Mouse (Mus musculus) mesoderm, embryonic 11.5 days (tissue): ENCODE results near the gene Acvrl1.
"Not testable (repeated sequence)": the region's sequence is repeated elsewhere in the genome, so short reads cannot be mapped to it uniquely, and the experiment has no call there.

Experiments used
- DNase-seq: peaks from one replicate; pipeline ENCODE4 v3.0.0-alpha.2; 2012; ENCODE audit warnings: low read depth, low spot score

Gene Acvrl1

DNA sequence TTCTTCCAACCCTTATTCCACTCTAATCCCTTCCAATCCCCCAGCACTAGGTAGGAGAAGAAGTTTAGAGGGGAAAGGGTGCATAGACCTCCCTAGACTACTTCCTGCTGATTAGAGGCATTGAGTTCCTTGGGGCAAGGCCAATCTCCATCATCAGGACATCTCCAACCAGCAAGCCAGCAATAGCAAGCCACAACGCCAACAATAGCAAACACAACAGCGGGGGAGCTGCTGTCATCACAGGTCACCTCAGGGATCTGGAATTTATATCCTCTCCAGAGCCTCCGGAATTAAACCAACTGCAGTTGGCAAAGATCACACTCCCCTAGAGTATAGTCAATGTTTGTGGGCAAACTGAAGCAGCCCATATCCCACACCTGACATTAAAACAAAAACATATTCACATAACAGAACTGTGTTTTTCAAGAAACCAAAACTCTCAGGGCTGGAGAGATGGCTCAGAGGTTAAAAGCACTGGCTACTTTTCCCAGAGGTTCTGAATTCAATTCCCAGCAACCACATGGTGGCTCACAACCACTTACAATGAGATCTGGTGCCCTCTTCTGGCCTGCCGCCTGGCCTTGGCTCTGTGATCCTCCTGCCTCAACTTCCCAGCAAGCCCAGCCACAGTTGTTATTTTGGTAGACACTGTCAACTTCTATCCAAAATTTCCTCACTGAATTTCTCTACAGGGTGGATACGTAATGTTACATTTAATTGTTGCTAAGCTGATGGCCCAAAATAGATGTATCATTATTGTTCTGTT lies 20.2 kb upstream of the Acvrl1 start:
- no peak for DNase-seq

DNA sequence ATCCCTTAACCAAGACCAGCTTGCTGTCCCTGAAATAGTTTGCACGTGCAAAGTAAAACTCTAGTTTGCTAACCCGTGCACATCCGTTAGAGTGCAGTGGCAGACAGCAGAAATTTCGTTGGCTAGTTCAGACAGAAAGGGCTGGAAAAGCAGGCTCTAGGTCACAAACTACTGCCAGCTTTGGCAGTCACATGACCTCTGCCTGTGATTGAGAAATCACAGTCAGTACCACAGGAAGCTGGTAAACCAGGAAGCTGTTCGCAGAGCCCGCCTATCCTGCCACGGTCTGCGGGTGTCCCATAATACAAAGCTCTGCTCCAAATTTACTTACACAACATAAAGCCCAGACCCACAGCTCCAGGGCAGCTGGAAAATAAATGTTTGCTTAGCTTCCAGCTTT lies 15.1 kb upstream of the Acvrl1 start:
- DNase-seq: no peak

DNA sequence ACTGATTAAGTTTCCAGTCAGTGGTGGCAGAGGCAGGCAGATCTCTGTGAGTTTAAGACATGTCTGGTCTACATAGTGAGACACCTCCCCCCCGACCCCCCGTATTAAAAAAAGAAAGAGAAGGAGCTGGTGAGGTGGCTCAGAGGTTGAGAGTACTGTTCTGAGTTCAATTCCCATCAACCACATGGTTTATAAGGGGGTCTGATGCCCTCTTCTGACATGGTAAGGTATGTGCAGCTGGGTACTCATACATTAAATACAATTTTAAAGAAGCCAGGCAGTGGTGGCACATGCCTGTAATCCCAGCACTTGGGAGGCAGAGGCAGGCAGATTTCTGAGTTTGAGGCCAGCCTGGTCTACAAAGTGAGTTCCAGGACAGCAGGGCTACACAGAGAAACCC lies 14.5 kb upstream of the Acvrl1 start:
- not testable (repeated sequence) for DNase-seq

DNA sequence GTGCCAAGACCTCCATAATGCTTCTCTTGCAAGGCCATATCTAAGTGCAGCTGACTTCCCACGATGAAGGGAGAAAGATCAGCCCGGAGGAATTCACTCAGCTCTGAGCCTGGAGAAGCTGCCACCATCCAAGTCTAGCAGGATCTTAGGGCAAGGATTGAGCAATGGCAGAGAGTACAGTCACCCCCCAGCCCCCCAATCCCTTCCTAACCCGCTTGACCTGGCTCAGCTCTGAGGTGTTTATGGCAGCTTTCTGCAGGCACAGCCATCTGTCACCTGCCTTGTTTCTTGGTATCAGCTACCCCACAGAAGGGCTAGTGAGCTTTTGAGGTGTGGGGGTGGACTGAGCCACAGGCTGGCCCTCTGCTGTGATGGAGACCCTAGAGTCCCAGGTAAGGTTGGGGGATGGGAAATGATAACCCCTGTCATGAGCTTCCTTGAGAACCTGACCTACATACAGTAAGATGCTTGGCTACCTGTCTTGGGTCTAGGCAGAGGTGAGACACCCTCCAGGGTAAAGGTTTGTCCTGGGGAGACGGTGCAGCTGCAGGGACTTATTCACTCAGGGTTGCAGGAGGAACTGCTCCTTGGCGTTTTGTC lies 12.7 kb upstream of the Acvrl1 start, which contains the start of gene Ankrd33:
TSS of gene Ankrd33 (plus strand) at position 245 of the 600 bp plus-strand sequence.
- no peak for DNase-seq

DNA sequence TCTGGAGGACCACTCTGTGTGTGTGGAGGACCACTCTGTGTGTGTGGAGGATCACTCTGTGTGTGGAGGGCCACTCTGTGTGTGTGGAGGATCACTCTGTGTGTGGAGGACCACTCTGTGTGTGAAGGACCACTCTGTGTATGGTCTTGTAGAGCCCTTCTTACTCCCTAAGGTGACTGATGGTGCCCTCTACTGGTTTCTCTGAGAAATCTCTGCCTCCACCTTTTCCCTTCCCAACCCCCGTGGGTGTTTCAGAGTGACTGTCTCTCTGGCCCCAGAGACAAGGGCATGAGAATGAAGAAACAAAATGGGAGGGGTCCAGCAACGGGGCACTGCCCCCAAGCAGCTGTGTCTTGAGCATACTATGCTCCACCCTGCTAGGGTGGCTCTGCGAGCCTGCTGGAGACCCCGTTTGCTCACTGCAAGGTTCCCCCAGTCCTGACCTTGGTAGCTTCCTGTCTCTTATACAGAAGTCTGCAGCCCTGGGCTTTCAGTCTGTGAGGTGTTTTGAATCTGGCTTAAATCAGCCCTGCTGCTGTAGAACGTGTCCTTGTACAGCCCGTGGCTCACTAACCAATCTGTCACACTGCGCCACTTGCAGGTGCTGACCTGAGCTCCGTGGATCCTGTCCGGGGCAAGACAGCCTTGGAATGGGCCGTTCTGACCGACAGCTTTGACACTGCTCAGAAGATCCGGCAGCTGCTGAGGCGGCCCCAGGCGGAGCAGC lies 9.8 kb upstream of the Acvrl1 start:
- no peak for DNase-seq

DNA sequence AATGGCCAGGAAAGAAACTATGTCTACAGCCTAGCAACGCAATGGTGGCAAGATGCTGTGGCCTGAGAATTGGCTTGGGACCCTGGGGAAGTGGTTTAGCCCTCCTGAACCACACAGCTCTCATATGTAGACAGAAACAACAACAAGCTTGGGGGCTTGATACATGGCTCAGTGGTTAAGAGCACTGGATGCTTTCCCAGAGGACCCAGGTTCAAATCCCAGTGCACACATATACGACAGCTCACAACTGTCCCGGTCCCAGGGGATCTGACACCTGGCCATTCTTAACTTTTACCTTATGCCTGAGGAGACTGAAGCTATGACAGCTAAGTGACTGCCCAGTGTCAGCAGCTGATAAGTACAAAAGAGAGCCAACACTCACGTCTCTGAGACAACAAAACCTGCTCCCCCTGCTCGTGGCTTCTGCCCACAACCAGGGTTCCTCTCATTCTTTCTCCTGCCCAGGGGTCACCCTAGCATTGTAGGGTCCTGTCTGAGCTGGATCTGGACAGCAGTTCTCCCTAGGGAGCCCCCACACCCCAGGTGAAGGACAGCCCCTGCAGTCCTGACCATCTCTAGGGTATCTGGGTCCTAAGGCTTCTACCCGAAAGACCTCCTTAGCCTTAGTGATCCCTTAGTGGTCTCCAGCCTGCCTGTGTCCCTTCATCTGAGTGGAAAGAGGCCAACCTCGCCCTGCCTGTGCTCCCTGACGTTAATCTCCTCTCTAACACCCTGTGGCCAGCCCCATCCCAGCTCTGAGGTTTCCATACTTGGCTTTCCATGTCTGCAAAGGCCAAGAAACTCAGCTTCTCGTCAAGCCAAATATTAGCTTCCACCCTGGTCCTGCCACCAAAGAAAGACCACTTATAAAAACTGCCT lies 6.7 kb upstream of the Acvrl1 start:
- no peak for DNase-seq

DNA sequence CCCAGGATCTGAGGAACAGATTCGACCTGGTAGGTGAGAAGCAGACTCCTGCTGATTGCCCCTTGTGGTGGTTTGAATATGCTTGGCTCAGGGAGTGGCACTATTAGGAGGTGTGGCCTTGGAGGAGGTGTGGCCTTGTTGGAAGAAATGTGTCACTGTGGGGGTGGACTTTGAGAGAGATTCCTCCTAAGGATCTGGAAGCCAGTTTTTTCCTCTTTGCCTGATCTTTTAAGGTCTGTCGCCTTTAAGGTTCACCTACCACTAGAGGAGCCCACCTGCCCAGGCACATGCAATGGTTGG lies 6.1 kb upstream of the Acvrl1 start:
- no peak for DNase-seq

DNA sequence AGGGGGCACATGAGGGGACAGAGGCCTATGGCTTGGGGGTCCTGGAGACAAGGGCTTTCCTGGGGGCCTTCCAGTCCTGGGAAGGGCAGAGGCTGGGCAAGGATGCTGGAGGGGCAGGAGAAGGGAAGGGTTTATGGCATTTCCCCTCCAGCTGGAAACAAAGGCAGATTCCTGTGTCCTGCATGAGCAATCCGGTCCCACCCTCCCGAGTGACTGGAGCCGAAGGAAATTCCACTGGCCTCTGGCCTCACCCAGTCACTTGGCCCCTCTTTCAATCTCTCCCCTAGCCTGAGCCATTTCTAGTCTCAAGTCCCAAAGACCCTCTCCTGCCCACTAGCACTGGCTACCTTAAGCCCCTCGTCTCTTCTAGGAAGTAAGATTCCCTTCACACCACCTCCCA lies 5.1 kb upstream of the Acvrl1 start:
- DNase-seq: no peak

DNA sequence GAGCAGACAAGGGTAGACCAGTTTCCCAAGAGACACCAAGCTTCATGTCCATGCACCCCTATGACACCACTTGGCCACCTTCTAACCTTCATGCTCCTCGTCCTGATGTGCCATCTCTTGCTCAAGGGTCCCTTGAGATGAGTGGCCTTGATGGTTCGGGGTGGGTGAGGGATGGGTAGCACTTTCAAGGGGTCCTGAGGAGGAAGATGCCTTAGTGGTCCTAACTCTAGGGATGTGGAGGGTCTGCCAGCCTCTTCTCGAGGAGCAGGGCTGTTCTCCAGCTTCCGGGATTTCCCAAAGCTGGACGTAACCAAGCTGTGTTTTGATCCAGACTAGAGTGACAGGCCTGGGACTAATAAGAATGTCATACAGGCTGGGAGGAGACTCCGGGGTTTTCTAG lies 2.8 kb upstream of the Acvrl1 start:
- no peak for DNase-seq

DNA sequence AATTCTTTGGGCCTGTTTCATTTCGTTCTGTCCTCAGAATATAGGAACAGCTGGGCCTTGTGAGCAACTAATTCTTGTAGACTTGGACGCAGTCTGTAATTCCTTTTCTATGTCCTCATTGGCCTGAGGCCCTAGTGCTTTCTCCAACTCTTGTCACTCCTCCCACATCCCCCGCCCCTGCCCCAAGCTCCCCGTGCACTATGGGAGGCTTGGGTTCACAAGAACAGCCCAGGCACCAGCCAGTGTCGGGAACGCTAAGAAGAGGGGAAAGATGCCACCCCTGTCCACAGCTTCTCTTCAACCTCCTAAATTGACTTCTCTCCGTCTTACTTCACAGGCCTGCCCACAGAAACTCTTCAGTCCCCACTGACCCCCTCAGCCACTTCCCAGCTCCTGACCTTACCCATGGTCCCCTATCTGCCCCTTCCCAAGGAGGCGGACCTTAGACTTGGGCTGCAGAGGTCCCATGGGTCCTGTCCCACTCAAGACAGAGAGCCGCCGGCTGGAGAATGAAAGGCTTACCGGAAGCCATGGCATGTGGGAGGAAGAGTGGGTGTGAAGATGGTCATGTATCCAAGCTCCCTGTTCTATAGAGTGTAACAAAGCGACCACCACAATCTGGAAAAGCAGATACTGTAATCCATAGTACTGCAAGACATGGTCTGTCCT lies 1.3 kb upstream of the Acvrl1 start:
- no peak for DNase-seq

DNA sequence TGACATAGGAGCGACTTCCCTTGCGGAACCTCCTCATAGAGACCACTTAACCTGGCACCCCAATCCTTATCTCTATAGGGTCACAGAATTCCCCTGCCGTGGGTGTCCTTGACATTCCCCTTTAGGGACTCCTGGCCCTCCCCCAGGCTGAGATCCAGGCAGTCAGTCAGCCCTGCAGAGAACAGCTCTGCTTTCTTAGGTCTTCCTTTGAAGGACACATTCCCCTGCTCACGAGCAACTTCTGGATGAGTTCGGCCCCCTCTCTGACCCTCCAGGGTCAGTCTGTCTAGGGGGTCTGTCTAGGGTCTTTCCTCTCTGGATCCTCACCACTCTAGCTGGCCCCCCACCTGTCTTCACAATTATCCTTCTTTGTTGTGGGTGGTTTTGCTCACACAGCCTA lies 1.1 kb downstream of the Acvrl1 start:
- no peak for DNase-seq

DNA sequence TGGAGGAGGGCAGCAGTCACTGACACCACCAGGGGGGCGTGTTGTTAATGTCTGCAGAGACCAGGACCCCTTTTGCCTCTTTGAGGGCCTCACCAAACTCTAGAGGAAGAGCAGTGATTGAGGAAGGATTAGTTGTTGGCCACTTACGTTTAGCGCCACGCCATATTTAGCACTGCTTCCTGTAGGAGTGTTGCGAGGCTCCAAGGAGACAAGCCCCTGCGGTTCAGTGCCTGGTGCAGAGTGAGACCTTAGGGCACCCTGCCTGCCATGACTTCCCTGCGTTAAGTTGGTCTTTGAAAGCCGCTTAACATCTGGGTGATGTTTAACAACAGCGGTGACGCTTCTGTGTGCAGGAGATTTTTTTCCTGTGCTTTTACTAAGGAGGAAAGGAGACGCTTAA lies 3.2 kb downstream of the Acvrl1 start:
- DNase-seq: no peak

DNA sequence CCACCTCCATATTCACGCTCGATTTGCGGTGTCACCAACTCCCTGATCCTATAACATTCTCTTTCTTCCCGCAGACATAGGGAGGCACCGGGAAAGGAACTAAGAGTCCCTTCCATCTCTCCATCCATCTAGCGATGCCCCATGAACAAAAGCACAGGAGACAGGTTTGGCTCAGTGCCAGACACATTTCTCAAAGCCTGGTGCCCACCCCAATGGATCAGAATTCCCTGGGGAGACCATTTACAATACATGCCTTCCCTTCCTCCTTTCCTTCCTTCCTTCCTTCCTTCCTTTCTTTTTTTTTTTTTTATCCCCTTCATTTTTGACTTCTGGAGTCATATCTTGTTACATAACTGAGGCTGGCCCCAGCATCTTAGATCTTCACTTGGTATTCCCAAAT lies 3.7 kb downstream of the Acvrl1 start:
- no peak for DNase-seq

DNA sequence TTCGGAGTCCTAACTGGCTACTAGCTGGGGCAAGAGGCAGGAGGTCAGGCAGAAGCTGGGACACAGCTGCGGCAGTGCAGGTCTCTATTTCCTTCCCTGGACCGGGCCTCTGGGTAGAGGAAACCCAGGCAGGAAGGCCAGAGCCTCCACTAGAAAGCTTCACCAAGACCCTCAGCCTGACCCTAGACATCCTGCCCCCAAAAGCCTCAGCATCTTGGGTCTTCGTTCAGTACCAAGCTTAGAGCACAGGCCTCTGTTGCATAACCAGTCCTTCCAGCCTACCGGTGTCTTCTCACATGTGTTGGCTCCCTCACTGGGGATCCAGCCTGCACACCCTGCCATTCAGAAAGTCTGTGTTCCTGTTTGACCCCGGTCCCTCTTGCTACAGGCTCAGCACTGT lies 4.4 kb downstream of the Acvrl1 start:
- DNase-seq: no peak

DNA sequence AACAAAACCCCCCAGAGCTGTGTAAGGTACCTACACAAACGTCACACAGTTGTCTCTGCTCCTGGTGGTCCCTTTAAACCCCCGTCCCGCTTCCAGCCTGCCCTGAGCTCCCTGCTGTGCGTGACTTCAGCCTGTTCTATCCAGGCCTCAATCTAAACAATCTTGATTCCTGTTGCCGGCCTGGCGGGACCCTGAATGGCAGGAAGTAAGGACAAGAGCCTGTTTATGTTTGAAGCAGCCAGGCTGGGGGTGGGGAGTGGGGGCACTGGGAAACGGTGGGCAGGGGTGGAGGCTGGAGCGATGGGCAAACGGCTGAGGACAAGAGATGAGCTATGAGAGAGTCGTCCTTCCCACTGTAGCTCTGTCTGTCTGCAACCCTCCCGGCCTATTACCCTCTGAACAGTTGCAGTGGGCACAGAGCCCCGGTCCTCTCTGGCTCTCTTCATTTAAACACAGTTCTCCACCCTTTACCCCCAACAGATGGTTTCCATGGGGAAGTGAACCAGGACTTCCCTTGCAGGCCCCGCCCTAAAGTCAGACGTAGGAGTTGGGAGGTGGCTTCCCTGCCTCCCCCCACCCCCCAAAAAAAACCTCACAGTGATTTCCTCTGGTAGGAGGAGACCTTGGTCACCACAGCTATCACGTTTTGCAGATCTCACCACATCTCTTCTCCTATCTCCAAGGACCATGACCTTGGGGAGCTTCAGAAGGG lies 5.8 kb downstream of the Acvrl1 start:
- DNase-seq: no peak

DNA sequence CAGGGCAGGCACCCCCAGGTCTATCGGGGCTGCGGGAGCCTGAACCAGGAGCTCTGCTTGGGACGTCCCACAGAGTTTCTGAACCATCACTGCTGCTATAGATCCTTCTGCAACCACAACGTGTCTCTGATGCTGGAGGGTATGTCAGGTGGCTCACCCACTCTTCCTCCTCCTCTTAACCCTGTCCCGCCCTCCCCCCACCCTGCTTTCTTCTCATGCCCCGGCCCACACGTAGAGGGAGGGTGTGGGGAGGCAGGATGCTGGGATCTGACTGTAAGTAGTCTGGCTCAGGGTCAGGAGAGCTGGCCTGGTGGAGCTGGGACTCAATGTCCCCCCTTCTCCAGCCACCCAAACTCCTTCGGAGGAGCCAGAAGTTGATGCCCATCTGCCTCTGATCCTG lies 7.1 kb downstream of the Acvrl1 start:
- DNase-seq: no peak

DNA sequence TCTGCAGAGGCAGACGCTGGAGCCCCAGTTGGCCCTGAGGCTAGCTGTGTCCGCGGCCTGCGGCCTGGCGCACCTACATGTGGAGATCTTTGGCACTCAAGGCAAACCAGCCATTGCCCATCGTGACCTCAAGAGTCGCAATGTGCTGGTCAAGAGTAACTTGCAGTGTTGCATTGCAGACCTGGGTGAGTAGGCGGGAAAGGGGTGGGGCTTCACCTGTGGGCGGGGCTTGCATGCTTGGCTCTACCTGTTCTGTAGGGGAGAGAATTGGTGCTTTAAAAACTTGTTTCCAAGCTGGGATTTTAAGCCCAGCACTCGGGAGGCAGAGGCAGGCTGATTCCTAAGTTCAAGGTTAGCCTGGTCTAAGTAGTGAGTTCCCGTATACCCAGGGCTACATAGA lies 9.1 kb downstream of the Acvrl1 start:
- no peak for DNase-seq

DNA sequence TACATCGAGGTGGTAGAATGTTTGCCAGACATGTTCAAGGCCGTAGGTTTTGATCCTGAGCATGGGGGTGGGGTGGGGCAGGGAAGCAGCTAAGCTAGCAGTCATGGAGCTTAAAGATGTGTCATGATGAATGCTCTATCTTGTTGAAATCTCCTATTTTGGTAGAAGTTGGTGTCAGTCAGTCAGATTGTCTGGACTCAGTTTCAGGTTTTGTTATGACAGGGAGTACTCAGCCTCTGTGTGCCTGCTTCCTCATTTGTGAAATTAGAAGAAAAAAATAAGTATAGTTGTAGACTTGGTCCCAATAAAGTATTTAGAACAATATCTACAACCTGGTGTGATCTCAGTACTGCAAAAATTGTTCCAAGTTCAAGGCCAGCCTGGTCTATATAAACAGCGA lies 10.4 kb downstream of the Acvrl1 start:
- DNase-seq: no peak

DNA sequence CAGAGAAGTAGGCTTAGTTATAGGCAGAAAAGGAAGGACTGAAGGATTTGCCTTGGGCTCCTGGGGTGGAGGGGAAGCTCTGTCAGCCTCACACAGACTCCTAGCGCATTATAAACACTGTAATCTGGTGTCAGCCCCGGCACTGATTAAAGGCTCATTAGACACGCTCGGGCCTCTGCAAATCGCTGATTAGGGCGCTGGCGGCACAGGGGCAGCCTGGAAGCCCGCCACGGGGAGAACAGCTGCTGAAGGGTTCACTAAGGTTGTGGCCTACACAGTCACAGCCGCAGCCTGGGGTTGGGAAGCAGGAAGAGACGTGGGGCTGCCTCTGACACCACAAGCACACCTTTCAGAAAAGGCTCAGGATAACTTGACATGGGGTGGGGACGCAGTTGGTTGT lies 11.6 kb downstream of the Acvrl1 start:
- DNase-seq: no peak

DNA sequence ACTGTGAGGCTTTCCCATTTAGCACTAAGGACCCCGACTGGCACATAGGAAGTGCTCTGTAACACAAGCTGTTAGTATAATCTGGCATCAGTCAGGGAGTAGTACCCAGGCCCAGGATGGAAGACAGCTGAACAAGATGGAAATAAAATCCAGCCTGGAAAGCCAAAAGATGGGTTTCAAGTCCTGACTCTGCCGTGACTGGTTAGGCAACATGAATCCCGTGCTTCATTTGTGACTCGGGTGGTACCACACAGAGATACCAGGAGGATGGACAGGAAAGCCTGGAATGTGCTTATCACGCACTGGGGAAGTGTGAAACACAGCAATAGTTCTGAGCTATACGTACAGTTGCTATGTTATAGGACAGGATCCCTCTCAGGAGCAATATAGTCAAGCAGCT lies 12.3 kb downstream of the Acvrl1 start:
- no peak for DNase-seq

DNA sequence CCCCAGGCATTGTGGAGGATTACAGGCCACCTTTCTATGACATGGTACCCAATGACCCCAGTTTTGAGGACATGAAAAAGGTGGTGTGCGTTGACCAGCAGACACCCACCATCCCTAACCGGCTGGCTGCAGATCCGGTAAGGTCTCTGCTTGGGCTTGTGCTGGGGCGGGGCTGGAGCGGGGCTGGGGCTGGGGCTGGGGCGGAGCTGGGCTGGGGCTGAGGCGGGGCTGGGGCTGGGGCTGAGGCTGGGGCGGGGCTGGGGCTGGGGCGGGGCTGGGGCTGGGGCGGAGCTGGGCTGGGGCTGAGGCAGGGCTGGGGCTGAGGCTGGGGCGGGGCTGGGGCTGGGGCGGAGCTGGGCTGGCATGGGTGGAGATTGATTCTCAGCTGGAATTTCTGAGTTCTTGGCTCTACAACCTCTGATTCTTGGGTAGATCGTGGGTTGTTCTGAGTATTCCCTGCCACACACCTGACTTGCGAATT lies 12.8 kb downstream of the Acvrl1 start:
- DNase-seq: no peak
